Mouse (Mus musculus): ENCODE data around the gene Vmn1r27.

Gene Vmn1r27

GRCm38 (mm10) chr6:58218721-58219120 is at the start of gene Vmn1r27:
TSS of gene Vmn1r27 (minus strand) at chr6:58218821.
- no peak for DNase-seq (ENCODE audit: low read depth in 2 of 2, low spot score in 2 of 2)

- DNase-seq (ENCODE audit: low read depth in 2 of 2, low spot score in 2 of 2) = no peak
These were observed 43.1 kb upstream of the Vmn1r27 start, which contains the start of gene Vmn1r28 for GRCm38 (mm10) chr6:58261737-58262136. TSS of gene Vmn1r28 (plus strand) at chr6:58262037.

GRCm38 (mm10) chr6:58216119-58216518 is 2.5 kb downstream of the Vmn1r27 start:
- DNase-seq (ENCODE audit: low read depth in 2 of 2, low spot score in 2 of 2) = no peak

Data from CD8-positive naive resting alpha-beta T cell, adult 2 months (primary cell).